Mouse (Mus musculus) liver, embryonic 16.5 days (tissue): Measurements from ENCODE around the gene Taar8a. TPM values are rescaled to one million over a fixed set of nuclear protein-coding genes. Genes with fewer than 3 reads are reported as not detected.
"Not testable (repeated sequence)": the region's sequence is repeated elsewhere in the genome, so short reads cannot be mapped to it uniquely, and the experiment has no call there.

ENCODE experiments used
- ATAC-seq: fragments of 200-750 bp; cut with Nextera tagmentation; 2 replicates; pipeline ENCODE4 v1.8.0; 2017; ENCODE audit warnings: low read depth, mild to moderate bottlenecking, moderate number of reproducible peaks, moderate library complexity
- H3K27ac ChIP-seq: fragments of 300-500 bp; sonication (generic); 2 replicates; pipeline ENCODE4 v1.5.1; 2014; ENCODE audit warnings: mild to moderate bottlenecking, low read length
- H3K27me3 ChIP-seq: fragments of 300-500 bp; sonication (generic); 2 replicates; pipeline ENCODE4 v1.6.1; 2014; ENCODE audit warnings: low read depth, low read length, mixed read lengths; ENCODE audit not compliant: control insufficient read depth, insufficient read depth
- H3K36me3 ChIP-seq: fragments of 300-500 bp; sonication (generic); 2 replicates; pipeline ENCODE4 v1.6.1; 2014; ENCODE audit warnings: mild to moderate bottlenecking; ENCODE audit not compliant: control insufficient read depth, insufficient read depth
- H3K4me1 ChIP-seq: fragments of 300-500 bp; sonication (generic); 2 replicates; pipeline ENCODE4 v1.6.1; 2014; ENCODE audit warnings: low read depth, low read length, mixed read lengths; ENCODE audit not compliant: control insufficient read depth
- H3K4me2 ChIP-seq: fragments of 300-500 bp; sonication (generic); 2 replicates; pipeline ENCODE4 v1.6.1; 2014; ENCODE audit warnings: low read depth, low read length, mixed read lengths
- H3K4me3 ChIP-seq: fragments of 300-500 bp; sonication (generic); 2 replicates; pipeline ENCODE4 v1.5.1; 2014; ENCODE audit warnings: low read depth, mild to moderate bottlenecking, low read length
- H3K9ac ChIP-seq: fragments of 300-500 bp; sonication (generic); 2 replicates; pipeline ENCODE4 v1.6.1; 2014; ENCODE audit warnings: low read depth, low read length
- H3K9me3 ChIP-seq: fragments of 300-500 bp; sonication (generic); replicated peaks from 2 replicates; pipeline ENCODE4 v1.6.1; 2016; ENCODE audit warnings: low read length; ENCODE audit not compliant: control insufficient read depth
- WGBS: fragments of 180-500 bp; shearing (Covaris S2); extraction: QIAGEN DNeasy Blood & Tissue Kit; methylation state at CpG from one replicate; pipeline ENCODE4 v1.1.7; 2014; ENCODE audit not compliant: insufficient replicate concordance; 5-methylcytosine and 5-hydroxymethylcytosine counted together
- polyA plus RNA-seq: library from polyadenylated mRNA; unstranded; fragments of >200 nt; fragmentation: Nextera tagmentation; extraction: Ambion mirVana; gene quantifications from 2 replicates; pipeline ENCODE4 v1.2.1, GENCODE M21; 2015

Gene Taar8a
- not detected in 2 replicates for polyA plus RNA-seq

DNA sequence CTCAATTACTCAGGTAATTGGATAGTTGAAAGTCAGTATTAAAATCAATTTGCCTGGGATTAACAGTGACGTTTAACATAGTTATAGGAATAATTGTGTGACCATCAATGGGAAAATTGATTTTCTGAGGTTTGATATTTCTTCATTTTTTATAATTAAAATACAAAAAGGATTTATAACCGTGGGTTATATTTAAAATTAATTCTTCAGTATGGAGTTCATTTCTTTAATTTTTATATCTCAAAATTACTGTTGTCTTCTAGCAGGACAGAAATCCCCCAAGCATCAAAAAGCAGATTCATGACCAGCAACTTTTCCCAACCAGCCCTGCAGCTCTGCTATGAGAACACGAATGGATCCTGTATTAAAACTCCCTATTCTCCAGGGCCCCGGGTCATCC lies at the start of gene Taar8a:
Taar8a (plus strand) TSS at position 301 of the 400 bp plus-strand sequence.
- H3K4me1 ChIP-seq = not testable (repeated sequence)

GRCm38 (mm10) chr10:24026922-24027321 lies 49.4 kb upstream of the Taar8a start, which contains the start of gene Taar7d:
Gene Taar7d, plus strand, starts transcription at chr10:24027222.
- no peak for ATAC-seq
- Histone ChIP-seq H3K4me2 (no peak within 1 kb of the TSS), H3K9me3 (no peaks in the 10 kb centered on the region), H3K27ac (no peak within 1 kb of the TSS), H3K36me3 (no peaks in the 10 kb centered on the region), H3K4me3 (no peak within 1 kb of the TSS), H3K9ac (no peak within 1 kb of the TSS), H3K27me3 (no peaks in the 10 kb centered on the region), H3K4me1 (no peaks in the 10 kb centered on the region)

More for the DNA sequence above, at the start of gene Taar8a:
- H3K9me3 ChIP-seq, H3K27me3 ChIP-seq, H3K4me2 ChIP-seq, H3K36me3 ChIP-seq, H3K4me3 ChIP-seq, H3K9ac ChIP-seq, ATAC-seq, H3K27ac ChIP-seq: not testable (repeated sequence)
- 57% methylated on average over 2 of the region's 4 CpGs for WGBS

- no peak overlapping the region for H3K4me2 ChIP-seq
- H3K4me1 ChIP-seq = no peaks in the 10 kb centered on the region
- H3K9me3 ChIP-seq = no peaks in the 10 kb centered on the region
- H3K9ac ChIP-seq = no peak overlapping the region
- no peak overlapping the region for H3K27ac ChIP-seq
- no peaks in the 10 kb centered on the region for H3K27me3 ChIP-seq
- H3K4me3 ChIP-seq = no peak overlapping the region
- H3K36me3 ChIP-seq = no peaks in the 10 kb centered on the region
- no peak for ATAC-seq
These were observed 45.0 kb upstream of the Taar8a start for GRCm38 (mm10) chr10:24031347-24031746.

- H3K4me1 ChIP-seq = no peaks in the 10 kb centered on the region
- 75% methylated on average over 2 of the region's 2 CpGs for WGBS
- no peaks in the 10 kb centered on the region for H3K27me3 ChIP-seq
- no peak for ATAC-seq
- no peak within 1 kb of the TSS for H3K4me3 ChIP-seq
- H3K9me3 ChIP-seq = no peaks in the 10 kb centered on the region
- no peak within 1 kb of the TSS for H3K9ac ChIP-seq
- H3K27ac ChIP-seq = no peak within 1 kb of the TSS
- H3K36me3 ChIP-seq = no peaks in the 10 kb centered on the region
- H3K4me2 ChIP-seq = no peak within 1 kb of the TSS
These were observed 39.0 kb upstream of the Taar8a start, which contains the start of gene Taar7e for GRCm38 (mm10) chr10:24037314-24037713. Gene Taar7e, plus strand, starts transcription at chr10:24037614.

DNA sequence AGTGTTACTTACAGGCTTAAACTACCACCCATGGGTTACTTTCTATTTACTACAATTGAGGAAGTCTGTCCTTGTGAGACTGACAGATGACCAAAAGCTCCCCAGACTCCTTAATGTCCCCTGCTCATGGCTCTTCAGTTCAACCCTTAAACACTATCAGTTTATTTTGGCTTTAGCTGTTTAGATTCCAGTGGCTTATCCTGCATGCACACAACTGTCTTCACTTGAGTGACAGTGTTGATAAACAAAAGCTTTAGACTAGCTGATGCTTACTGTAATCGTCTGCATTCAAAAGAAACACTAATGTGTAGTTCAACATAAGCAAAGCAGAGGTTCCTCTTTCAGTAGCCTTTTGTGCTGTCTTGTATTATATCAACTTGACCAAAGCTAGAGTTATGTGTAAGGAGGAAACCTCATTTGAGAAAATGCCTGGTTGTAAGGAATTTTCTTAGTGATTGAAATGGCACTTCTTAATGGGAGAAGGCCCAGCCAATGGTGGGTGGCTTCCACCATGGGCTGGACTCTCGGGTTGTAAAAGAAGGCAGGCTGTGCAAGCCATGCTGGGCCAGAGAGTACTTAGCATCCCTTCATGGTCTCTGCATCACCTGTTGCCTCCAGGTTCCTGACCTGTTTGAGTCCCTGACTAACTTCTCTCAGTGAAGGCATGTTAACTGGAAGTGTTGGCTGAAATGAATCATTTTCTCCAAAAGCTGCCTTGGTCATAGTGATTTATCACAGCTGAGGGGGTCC lies 36.0 kb upstream of the Taar8a start:
- WGBS = 27% methylated on average over 2 of the region's 2 CpGs
- no peak overlapping the region for H3K9ac ChIP-seq
- ATAC-seq = peak; percentile 78
- H3K9me3 ChIP-seq = no peaks in the 10 kb centered on the region
- H3K27ac ChIP-seq = no peak overlapping the region
- H3K27me3 ChIP-seq = no peaks in the 10 kb centered on the region
- no peak overlapping the region for H3K4me2 ChIP-seq
- no peak overlapping the region for H3K4me3 ChIP-seq
- H3K4me1 ChIP-seq = no peaks in the 10 kb centered on the region
- no peaks in the 10 kb centered on the region for H3K36me3 ChIP-seq

- no peaks in the 10 kb centered on the region for H3K9me3 ChIP-seq
- no peak within 1 kb of the TSS for H3K4me3 ChIP-seq
- H3K4me1 ChIP-seq = no peaks in the 10 kb centered on the region
- ATAC-seq = no peak
- H3K9ac ChIP-seq = no peak within 1 kb of the TSS
- no peaks in the 10 kb centered on the region for H3K27me3 ChIP-seq
- no peak within 1 kb of the TSS for H3K4me2 ChIP-seq
- no peaks in the 10 kb centered on the region for H3K36me3 ChIP-seq
- H3K27ac ChIP-seq = no peak within 1 kb of the TSS
These were observed 27.1 kb upstream of the Taar8a start, which contains the start of gene Taar7f for GRCm38 (mm10) chr10:24049210-24049609. Gene Taar7f, plus strand, starts transcription at chr10:24049510.

GRCm38 (mm10) chr10:24052039-24052438 lies 24.3 kb upstream of the Taar8a start:
- Histone ChIP-seq H3K27me3 (no peaks in the 10 kb centered on the region), H3K4me3 (no peak overlapping the region), H3K36me3 (no peaks in the 10 kb centered on the region), H3K4me2 (no peak overlapping the region), H3K4me1 (no peaks in the 10 kb centered on the region), H3K27ac (no peak overlapping the region), H3K9me3 (no peaks in the 10 kb centered on the region), H3K9ac (no peak overlapping the region)
- 31% methylated on average over 5 of the region's 5 CpGs for WGBS
- ATAC-seq = peak; percentile 71

DNA sequence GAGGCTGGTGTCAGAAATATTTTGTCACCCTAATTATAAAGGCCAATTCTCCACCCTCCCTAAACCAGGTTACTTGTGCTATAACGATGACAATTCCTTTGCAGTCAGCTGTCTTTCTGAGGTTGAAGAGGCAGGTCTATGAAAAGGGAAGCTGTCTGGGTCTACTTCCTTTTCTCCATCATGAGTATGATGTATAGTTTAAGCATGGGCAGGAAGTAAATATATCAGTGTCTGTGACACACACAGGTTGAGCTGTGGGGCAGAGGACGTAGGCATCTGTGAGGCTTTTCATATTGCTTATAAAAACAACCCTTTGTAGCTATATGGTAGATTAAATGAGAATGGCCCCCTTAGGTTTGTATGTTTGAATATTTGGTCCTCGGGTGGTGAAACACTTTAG lies 17.3 kb upstream of the Taar8a start:
- ATAC-seq = no peak
- H3K9ac ChIP-seq = no peak overlapping the region
- 32% methylated on average over 3 of the region's 3 CpGs for WGBS
- no peaks in the 10 kb centered on the region for H3K4me1 ChIP-seq
- no peaks in the 10 kb centered on the region for H3K36me3 ChIP-seq
- H3K9me3 ChIP-seq = no peaks in the 10 kb centered on the region
- no peak overlapping the region for H3K4me3 ChIP-seq
- H3K4me2 ChIP-seq = no peak overlapping the region
- no peaks in the 10 kb centered on the region for H3K27me3 ChIP-seq
- no peak overlapping the region for H3K27ac ChIP-seq

- H3K4me3 ChIP-seq, H3K9ac ChIP-seq, H3K9me3 ChIP-seq, H3K27ac ChIP-seq, H3K4me2 ChIP-seq, H3K4me1 ChIP-seq, H3K36me3 ChIP-seq, ATAC-seq, H3K27me3 ChIP-seq: not testable (repeated sequence)
- 17% methylated on average over 2 of the region's 2 CpGs for WGBS
These were observed 1.5 kb upstream of the Taar8a start for GRCm38 (mm10) chr10:24074751-24075150.
